Mouse (Mus musculus): ENCODE measurements around the gene Kpna6. TPM values are rescaled to one million over a fixed set of nuclear protein-coding genes. Genes with fewer than 3 reads are reported as not detected.

The Kpna6 gene
- polyA plus RNA-seq, 1 experiment: 143 TPM

DNA sequence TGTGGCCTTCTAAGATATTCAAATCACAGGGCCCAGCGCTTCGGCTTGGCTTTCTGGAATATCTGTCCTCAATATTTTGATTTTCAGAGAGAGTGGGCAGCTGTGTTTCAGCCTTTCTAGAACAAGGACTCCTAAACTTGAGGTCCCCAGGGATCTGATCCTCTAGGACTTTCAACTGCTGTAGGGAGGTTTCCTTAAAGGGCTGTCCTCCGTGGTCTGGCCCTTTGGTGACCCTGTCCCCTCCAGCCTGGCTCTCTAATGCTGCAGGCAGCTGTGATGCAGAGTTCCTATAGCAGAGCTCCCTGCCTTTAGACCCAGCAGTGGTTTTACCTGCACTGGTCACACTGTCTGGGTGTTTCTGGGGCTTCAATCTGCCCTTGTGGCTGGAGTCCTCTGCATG lies 55.9 kb downstream of the Kpna6 start:
- Histone ChIP-seq H3K4me1 (ENCODE audit: control insufficient read depth, insufficient read depth, low read length) (peaks cover 17% of the 10 kb centered on the region), H3K27ac (ENCODE audit: control insufficient read depth, insufficient read depth, low read depth, low read length) (no peak overlapping the region), H3K27me3 (ENCODE audit: control insufficient read depth, insufficient read depth, low read length) (no peaks in the 10 kb centered on the region), H3K36me3 (ENCODE audit: control insufficient read depth, insufficient read depth, low read length) (no peaks in the 10 kb centered on the region; the same call in 1 of the 2 replicates), H3K4me3 (ENCODE audit: control insufficient read depth, low read depth, low read length) (no peak overlapping the region)
- no peak for TF ChIP-seq POLR2A (IDR thresholded peaks at IDR 0.05; ENCODE audit: control insufficient read depth, low read depth, low read length)
- no peak for TF ChIP-seq CTCF (IDR thresholded peaks at IDR 0.05; ENCODE audit: control insufficient read depth, insufficient read depth, insufficient replicate concordance, low read depth, low read length)

DNA sequence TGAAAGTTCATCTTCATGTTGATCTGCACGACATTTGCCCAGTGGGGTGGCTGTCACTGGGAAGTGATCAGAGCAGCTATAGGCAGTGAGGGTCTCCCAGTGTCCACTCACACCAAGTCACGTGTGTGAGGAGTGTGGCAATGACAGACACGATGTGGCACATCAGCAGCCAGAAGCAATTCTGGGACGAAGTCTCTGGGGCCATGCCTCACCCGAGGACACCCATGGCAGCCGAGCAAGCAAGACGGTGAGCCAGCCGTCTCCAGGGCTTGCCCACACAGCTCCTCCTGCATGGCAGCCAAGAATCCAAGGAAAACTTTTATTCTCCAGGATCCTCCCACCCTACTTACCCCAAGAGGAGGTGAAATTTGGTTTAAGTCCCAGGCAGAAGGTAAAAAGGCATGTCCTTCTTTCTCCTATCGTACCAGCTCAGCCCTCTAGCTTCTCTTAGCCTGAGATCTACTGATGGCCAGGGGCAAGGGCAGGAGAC lies 56.7 kb downstream of the Kpna6 start:
- H3K36me3 ChIP-seq (ENCODE audit: control insufficient read depth, insufficient read depth, low read length): no peaks in the 10 kb centered on the region; the same call in 1 of the 2 replicates
- TF ChIP-seq CTCF (IDR thresholded peaks at IDR 0.05; ENCODE audit: control insufficient read depth, insufficient read depth, insufficient replicate concordance, low read depth, low read length) (no peak), POLR2A (IDR thresholded peaks at IDR 0.05; ENCODE audit: control insufficient read depth, low read depth, low read length) (no peak)
- peaks cover 16% of the 10 kb centered on the region for H3K4me1 ChIP-seq (ENCODE audit: control insufficient read depth, insufficient read depth, low read length)
- no peaks in the 10 kb centered on the region for H3K27me3 ChIP-seq (ENCODE audit: control insufficient read depth, insufficient read depth, low read length)
- H3K27ac ChIP-seq (ENCODE audit: control insufficient read depth, insufficient read depth, low read depth, low read length): no peak overlapping the region
- H3K4me3 ChIP-seq (ENCODE audit: control insufficient read depth, low read depth, low read length): no peak overlapping the region

DNA sequence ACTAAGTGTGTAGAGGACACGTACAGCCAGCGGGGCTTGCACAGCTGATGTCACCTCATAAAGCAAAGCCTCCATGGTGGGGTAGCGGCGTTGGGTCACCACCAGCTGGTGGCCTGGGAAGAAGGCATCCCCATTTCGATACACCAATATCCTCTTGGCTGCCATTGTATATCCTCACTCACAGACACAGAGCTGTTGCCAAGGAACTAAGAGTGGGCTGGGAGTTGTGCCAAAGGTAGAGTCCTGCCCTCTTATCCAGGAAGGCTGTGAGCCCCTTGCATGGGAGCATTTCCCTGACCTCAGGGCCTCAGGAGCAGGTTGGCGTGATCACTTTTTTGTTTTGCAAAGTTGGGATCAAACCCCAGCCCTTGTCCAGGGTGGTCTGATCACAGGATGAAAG lies 58.5 kb downstream of the Kpna6 start, which contains the start of gene Dcdc2b:
Gene Dcdc2b (minus strand): TSS at position 165 of the 400 bp plus-strand sequence.
- H3K4me3 ChIP-seq (ENCODE audit: control insufficient read depth, low read depth, low read length): no peak within 1 kb of the TSS
- no peak for TF ChIP-seq CTCF (IDR thresholded peaks at IDR 0.05; ENCODE audit: control insufficient read depth, insufficient read depth, insufficient replicate concordance, low read depth, low read length)
- no peak within 1 kb of the TSS for H3K27ac ChIP-seq (ENCODE audit: control insufficient read depth, insufficient read depth, low read depth, low read length)
- no peaks in the 10 kb centered on the region; the same call in 1 of the 2 replicates for H3K36me3 ChIP-seq (ENCODE audit: control insufficient read depth, insufficient read depth, low read length)
- no peaks in the 10 kb centered on the region for H3K27me3 ChIP-seq (ENCODE audit: control insufficient read depth, insufficient read depth, low read length)
- H3K4me1 ChIP-seq (ENCODE audit: control insufficient read depth, insufficient read depth, low read length): peaks cover 12% of the 10 kb centered on the region; the same call in 1 of the 2 replicates

DNA sequence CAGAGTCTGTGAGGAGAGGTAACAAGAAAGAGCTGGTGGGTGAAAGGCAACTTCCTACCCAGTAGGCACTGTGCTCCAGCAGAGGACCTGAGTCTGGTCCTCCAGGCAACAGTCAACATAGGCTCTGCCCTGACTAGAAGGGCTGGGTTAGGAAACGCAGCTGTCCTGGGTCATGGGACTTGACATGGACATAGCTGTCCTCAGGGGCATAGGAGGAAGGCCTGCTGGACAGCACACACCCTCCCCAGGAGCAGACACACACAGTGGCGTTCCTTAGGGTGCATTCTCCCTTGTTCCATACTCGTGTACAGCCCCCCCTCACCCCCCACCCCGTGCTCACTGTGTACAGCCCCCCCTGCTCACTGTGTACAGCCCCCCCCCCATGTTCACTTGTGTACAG lies 62.1 kb downstream of the Kpna6 start:
- Histone ChIP-seq H3K4me3 (ENCODE audit: control insufficient read depth, low read depth, low read length) (no peak overlapping the region), H3K27ac (ENCODE audit: control insufficient read depth, insufficient read depth, low read depth, low read length) (no peak overlapping the region), H3K36me3 (ENCODE audit: control insufficient read depth, insufficient read depth, low read length) (no peaks in the 10 kb centered on the region; the same call in 1 of the 2 replicates), H3K27me3 (ENCODE audit: control insufficient read depth, insufficient read depth, low read length) (no peaks in the 10 kb centered on the region), H3K4me1 (ENCODE audit: control insufficient read depth, insufficient read depth, low read length) (no peaks in the 10 kb centered on the region)
- no peak for TF ChIP-seq CTCF (IDR thresholded peaks at IDR 0.05; ENCODE audit: control insufficient read depth, insufficient read depth, insufficient replicate concordance, low read depth, low read length)
- TF ChIP-seq POLR2A (IDR thresholded peaks at IDR 0.05; ENCODE audit: control insufficient read depth, low read depth, low read length): no peak; the same call in 1 of the 2 replicates

DNA sequence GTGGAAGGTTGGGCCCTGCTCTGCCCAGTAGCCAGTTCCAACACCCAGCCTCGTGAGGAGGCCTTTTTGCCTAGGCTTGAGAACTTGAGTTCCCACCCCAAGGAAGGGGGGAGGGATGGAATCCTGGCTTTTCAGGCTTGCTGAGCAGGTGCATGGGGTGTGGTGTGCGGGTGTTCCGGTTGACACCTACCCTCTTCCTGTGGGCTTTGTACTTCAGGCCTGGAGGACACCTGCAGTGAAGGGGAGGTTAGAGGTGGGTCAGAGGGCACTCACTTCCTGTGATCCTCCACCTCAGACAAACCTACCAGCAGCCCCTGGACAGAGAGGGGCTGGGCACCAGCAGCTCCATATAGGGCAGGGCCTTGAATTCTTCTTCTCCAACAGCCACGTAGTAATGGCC lies 62.5 kb downstream of the Kpna6 start:
- Histone ChIP-seq H3K36me3 (ENCODE audit: control insufficient read depth, insufficient read depth, low read length) (no peaks in the 10 kb centered on the region; the same call in 1 of the 2 replicates), H3K27ac (ENCODE audit: control insufficient read depth, insufficient read depth, low read depth, low read length) (no peak overlapping the region), H3K27me3 (ENCODE audit: control insufficient read depth, insufficient read depth, low read length) (no peaks in the 10 kb centered on the region)

DNA sequence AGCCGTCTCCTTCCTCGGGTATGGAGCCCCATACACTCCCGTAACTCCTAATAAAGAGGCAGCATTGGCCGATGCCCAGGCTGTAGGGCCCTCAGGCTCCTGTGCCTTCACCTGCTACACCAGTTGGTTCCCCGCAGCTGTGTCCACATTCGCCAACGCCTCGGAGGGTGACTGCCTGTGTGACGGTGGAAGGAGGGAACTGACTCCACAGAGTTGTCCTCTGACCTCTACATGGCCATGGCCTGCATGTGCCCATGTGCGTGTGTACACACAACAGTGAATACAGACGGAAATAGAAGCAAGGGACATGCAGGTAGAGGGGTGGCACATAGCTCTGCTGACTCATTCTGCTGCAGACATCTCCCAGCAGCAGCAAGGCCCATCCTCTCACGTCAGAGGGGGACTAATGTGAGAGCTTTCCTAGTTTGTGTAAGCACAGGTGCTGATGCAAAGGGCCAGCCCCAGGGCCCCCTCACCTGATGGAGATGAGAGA lies 63.4 kb downstream of the Kpna6 start:
- no peak overlapping the region for H3K4me3 ChIP-seq (ENCODE audit: control insufficient read depth, low read depth, low read length)
- no peak overlapping the region for H3K27ac ChIP-seq (ENCODE audit: control insufficient read depth, insufficient read depth, low read depth, low read length)
- no peaks in the 10 kb centered on the region for H3K27me3 ChIP-seq (ENCODE audit: control insufficient read depth, insufficient read depth, low read length)
- H3K36me3 ChIP-seq (ENCODE audit: control insufficient read depth, insufficient read depth, low read length): no peaks in the 10 kb centered on the region; the same call in 1 of the 2 replicates
- TF ChIP-seq CTCF (IDR thresholded peaks at IDR 0.05; ENCODE audit: control insufficient read depth, insufficient read depth, insufficient replicate concordance, low read depth, low read length): no peak
- no peak for TF ChIP-seq POLR2A (IDR thresholded peaks at IDR 0.05; ENCODE audit: control insufficient read depth, low read depth, low read length)
- no peaks in the 10 kb centered on the region for H3K4me1 ChIP-seq (ENCODE audit: control insufficient read depth, insufficient read depth, low read length)

More for the DNA sequence above, 62.5 kb downstream of the Kpna6 start:
- Histone ChIP-seq H3K4me1 (ENCODE audit: control insufficient read depth, insufficient read depth, low read length) (no peaks in the 10 kb centered on the region), H3K4me3 (ENCODE audit: control insufficient read depth, low read depth, low read length) (no peak overlapping the region)
- TF ChIP-seq CTCF (IDR thresholded peaks at IDR 0.05; ENCODE audit: control insufficient read depth, insufficient read depth, insufficient replicate concordance, low read depth, low read length) (no peak), POLR2A (IDR thresholded peaks at IDR 0.05; ENCODE audit: control insufficient read depth, low read depth, low read length) (no peak)

DNA sequence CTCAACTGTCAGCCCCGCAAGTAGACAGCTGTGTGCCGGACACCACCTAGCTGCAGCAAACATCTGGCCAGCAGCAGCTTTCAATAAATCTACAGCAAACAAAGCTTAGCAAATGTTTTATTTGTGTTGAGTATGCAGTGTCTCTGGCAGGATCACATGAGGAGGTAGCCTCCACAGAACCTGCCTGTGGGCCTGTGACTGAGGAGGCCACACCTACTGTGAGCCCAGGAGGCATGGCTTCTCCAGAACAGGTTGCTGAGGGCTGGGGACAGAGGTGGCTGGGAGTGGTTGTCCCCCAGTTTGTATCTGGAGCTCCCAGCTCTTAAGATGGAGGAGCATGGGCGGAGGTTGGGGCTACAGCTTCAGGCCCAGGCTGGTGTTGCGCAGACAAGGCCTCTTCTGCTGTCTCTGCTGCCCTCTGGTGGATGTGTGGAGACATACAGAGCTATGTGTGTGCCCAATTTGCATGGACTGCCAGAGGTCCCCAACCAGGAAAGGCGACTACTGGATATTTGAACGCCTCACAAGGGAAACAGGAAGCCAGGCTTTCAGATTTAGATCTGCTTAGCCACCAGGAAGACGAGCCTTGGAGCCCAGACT lies 64.0 kb downstream of the Kpna6 start:
- H3K4me1 ChIP-seq (ENCODE audit: control insufficient read depth, insufficient read depth, low read length): no peaks in the 10 kb centered on the region
- no peaks in the 10 kb centered on the region for H3K27me3 ChIP-seq (ENCODE audit: control insufficient read depth, insufficient read depth, low read length)
- no peak overlapping the region for H3K4me3 ChIP-seq (ENCODE audit: control insufficient read depth, low read depth, low read length)
- H3K36me3 ChIP-seq (ENCODE audit: control insufficient read depth, insufficient read depth, low read length): no peaks in the 10 kb centered on the region; the same call in none of the 2 replicates
- TF ChIP-seq CTCF (IDR thresholded peaks at IDR 0.05; ENCODE audit: control insufficient read depth, insufficient read depth, insufficient replicate concordance, low read depth, low read length) (peak; percentile 89; the same call in 1 of the 2 replicates), POLR2A (IDR thresholded peaks at IDR 0.05; ENCODE audit: control insufficient read depth, low read depth, low read length) (no peak)
- H3K27ac ChIP-seq (ENCODE audit: control insufficient read depth, insufficient read depth, low read depth, low read length): no peak overlapping the region

All from testis, adult 2 months (tissue).